Mouse (Mus musculus): Measurements from ENCODE around the gene Thsd4.
A peak's percentile ranks its signal among the peaks of the same experiment; 100 is the strongest.

Gene Thsd4

DNA sequence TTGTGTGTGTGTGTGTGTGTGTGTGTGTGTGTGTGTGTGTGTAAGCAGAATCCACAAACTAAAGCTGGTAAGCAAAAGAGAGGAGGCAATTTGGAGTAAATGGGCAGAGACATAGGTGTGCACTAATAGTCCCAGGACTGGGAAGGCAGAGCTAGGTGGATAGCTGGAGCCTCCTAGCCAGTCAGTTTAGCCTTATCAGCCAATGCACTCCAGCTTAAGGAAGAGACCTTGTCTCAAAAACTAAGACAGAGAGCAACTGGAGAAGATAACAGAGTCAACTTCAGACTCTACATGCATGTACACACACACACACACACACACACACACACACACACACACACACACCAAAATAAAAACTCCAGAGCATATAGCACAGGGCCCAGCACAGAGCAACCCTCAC, 271.4 kb downstream of the Thsd4 start:
- DNase-seq: no peak

DNA sequence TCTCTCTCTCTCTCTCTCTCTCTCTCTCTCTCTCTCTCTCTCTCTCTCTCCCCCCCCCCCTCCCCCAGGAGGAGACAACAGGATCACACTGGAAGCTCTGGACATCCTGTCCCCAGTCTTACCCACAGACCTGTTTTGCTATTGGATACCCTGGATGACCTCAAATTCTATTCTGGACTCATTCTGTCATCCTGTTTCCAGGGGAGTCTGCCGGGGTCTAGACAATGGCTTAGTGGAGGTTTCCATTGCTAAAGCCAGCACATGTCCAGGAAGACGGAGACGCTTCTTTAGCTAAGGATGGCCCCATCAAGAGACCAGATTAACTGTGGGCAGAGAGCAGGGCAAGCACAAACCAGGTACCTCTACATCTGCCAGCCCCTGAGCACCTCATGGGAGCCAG, 273.8 kb downstream of the Thsd4 start:
- DNase-seq: no peak

DNA sequence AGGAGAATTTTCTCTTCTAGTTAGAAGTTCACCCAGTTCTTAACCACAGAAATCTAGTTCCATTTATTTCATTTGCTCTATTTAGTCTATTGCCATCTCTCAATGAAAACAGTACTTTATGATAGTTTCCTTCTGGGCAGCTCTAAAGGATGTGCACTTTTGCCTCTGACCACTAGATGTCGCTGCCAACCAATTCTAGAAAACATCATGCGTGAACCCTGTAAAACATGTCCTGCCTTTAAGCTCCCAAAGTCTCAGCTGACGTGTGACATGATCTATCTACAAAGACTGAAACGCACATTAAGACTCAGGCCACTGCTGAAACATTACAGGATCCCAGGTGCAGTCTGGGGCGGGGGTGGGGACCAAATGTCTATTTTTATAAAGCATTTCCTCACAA, 276.9 kb downstream of the Thsd4 start:
- DNase-seq: peak; percentile 83

DNA sequence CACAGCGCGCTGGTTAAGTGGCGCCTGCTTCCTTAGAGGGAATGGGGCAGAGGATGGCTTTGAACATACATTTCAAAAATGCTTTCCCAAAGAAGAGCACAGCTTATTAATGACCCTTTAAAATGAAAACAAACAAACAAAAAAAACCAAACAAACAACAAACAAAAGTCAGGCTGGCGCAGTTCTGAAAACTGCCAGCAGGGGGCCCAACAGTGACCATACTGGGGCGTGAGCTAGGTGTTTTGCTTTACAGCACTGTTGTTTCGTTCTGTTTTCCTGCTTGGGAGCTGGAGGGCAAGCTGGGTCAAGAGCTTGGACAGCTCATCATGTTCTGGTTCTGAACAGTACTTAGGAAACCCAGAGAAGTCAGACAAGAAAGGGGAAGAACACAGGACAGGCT, 278.3 kb downstream of the Thsd4 start:
- peak; percentile 40 for DNase-seq

DNA sequence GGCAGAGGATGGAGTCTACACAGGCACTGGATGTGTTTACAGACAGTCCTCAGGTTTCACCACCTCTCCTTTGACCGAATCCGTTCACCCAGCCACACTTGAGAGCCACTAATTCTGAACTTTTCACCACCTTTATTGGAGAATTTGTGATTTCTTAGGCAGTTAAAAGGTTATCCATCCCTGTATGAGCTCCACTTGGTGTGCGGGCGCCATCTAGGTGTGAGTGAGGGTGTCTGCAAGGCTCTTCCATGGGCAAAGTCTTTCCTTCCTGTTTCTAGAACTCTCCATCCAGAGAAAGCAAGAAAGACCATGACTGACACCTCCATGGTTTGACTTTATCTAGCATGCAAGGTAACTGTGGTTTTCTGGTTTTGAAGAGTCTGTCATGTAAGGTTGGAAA, 284.2 kb downstream of the Thsd4 start:
- peak; percentile 66 for DNase-seq

DNA sequence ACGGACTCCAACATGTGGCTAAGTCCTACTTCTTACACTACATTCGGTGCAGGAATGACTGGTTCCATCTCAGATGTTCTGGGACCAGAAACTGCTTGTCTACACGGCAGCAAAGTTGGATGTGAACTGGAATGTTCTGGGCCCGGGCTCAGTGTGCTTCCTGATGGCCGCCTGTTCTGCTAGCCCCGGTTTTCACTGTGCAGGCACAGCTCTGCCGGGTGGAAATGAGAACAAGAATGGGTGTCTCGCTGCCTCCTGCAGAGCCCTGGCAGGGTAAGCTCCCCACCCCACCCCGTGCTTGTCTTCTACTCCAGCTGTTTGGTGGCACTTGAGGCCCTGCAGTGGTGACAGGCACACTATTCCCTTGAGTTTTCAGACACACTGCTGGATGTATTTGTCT, 285.7 kb downstream of the Thsd4 start:
- DNase-seq: no peak

DNA sequence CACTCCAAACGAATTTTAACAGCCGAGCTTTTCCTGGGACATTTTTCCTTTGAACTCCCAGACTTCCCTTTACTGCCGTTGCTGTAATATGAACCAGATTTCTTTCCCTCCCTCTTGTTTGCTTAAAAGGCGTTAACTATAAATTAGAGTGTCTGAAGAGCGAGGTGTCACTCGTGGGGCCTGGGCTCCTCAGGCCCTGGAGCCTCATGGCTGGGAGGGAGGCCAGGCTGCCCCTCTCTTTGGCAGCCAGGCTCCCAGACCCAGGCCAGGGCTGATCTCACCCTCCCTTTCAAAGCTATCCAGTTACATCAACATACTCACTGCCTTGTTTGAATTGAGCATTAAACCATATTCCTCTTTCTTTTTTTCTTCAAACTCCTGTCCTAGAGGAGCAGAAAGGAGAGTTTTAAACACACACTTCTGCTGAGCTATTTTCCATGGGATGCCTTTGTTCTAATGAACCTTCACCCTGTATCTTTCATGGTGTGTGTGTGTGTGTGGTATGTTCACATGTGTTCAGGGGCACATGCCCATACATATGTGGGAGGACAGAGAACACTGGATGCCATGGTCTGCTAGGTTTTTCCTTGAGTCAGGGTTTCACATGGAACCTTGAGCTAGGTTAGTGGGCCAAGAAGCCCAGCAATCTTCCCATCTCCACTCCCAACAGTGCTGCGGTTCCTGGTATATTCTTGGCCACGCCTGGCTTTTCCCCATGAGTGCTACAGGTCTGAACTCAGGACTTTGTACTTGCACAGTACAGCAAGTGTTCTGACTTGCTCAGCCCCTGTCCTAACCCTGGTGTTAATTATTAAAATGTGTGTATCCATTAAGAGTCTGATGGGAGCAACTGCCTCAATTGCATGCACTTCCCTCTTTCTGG, 287.4 kb downstream of the Thsd4 start:
- no peak for DNase-seq

DNA sequence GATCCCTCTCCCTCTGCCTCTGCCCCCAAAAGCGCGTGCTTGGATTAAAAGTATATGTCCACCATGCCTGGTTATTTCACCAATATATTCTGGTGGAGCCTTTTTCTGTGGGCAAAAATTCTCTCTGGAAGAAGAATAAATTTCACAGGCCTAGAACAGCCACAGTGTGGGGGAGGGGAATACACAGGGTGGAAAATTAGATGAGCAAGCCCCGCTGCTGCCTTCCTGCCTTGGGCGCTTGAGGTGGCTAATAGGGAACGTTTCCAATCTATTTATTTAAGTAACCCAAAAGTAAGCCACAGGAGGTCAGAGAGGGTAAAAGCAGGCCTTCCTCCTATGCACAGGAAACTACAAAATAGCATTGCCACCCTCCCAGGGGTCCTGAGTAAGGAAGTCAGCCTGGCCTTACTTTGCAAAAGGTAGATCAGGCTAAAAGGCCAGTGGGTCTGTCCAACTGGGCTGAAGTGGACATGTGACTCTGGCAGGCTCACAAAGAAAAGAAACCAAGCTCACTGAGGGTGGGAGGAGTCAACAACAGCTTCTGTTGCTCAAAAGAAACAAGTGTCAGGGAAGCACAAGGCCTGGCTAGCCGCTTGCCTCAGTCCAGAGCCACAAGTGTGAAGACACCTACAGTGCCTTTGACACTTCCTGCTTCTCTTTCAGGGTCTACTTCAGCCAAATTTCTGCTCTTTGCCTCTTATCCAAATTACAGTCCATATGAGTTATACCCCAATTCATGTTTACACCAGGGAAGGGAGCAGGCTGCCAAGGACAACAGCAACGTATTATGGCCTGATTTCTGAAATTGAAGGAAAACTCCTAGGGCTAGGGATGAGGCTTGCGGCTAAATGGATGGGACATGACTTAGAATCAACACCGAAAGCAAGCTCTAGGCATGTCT, 289.6 kb downstream of the Thsd4 start:
- peak; percentile 43 for DNase-seq

DNA sequence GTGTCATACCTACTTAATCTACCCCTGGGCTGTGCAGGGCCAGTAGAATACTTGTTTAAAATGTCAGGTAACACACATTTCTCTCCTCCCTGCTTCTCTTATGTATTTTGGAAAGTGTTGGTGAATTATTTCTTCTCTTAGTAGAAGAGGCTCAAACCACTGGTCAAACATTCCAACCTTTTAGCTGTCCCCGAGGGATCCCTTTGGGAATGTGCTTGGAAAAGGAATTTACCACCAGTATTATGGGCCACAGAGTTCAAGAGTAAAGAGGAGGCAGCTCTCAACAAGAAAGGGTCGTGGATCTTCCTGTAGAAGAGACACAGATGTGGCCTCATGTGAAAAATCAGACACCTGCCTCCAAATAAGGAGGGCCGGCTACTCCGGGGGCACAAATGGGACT, 292.4 kb downstream of the Thsd4 start:
- no peak for DNase-seq

DNA sequence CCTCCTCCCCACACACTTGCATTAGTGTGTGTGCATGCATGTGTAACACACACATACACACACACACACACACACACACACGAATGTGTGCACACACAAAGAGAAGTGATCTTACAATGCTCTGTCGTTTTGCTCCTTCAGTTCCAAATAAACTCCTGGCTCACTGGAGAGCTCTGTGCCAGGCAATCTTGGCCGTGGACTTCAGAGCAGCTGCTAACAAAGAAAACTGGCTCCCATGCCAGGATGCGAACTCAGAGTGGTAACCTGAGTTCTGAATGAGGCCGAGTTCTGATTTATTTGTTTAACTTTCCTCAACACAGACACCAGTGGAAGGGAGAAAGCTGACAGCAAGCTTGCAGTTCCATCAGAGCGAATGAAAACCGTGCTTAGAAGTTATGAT, 294.1 kb downstream of the Thsd4 start:
- no peak for DNase-seq

DNA sequence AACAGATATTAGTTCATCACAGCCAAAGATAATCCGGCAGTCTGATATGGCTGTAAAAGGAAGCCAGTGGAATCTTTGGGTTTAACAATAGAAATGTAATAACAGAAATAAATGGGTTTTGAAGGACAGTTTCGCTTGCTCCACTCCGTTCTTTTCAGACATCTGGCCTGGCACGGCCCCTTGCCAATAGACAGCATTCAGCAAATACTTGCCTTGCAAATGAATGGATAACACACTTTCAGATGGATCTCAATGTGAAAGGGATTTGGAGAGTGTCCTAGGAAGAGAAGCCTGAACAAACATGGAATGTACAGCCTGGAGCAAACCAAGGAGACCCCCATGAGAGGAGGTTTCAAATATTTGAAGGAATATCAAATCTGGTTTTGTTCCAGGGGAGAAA, 295.2 kb downstream of the Thsd4 start:
- DNase-seq: no peak

DNA sequence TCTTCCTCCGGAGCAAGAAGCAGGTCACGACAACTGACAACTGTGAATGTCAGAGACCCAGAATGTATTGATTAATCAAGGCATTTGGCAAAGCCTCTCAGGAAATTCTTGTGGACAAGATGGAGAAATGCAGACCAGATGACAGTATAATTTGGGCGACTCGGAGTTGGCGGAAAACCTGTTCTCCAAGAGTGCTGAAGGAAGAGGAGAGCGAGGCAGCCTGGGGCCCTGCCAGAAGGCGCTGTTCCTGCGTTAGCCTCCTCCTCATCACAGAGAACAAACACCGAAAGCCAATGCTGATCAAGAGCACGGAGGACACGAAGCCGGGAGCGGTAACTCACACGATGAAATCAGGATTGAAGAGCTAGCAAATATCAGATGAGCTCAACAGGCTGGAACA, 295.7 kb downstream of the Thsd4 start:
- no peak for DNase-seq

DNA sequence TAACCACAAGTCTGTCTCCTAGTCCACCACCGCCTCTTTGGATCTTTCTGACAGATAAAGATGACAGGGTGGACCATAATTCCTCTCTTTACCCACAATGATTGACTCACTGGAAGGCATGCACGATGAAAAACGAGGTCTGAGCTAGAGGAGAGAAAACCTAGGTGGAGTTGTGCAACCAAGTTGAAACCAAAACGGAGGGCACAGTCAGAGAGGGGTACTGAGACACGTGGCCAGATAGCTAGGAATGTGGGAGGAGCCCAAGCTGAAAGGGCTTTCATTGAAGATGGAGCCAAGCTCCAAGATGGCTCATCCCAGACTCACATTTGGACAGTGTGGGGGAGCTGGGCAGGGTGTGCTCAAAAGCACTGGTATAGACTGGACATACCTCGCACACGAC, 296.4 kb downstream of the Thsd4 start:
- no peak for DNase-seq

DNA sequence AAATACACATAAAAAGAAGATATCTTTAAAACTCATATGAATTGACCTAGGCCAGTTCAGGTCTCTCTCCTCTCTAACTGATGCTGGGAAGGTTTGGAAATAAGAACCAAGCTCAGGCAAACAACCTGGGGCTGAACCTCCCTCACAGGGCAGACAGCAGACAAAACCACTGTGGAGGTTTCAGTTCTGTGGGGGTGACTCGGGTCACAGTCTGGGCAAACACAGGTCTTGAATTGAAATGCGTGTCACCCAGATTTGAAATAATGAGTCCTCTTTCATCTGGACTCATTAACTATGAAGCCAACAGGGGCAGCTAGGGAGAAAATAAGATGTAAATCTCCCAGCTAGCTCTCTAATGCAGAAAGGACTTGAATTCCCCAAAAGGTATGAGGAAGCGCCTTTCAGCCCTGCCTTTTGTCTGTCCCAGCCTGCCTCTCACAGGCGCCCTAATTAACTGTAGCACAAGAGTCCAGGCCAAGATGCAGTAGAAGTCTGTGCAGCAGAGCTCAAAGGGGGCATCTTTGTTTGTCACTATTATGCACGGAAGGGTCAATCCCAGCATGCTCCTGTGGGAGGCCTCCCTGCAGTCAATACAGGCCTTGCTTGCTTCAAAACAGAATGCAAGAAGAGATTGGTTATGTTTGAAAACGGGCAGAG, 297.7 kb downstream of the Thsd4 start:
- peak; percentile 73 for DNase-seq

DNA sequence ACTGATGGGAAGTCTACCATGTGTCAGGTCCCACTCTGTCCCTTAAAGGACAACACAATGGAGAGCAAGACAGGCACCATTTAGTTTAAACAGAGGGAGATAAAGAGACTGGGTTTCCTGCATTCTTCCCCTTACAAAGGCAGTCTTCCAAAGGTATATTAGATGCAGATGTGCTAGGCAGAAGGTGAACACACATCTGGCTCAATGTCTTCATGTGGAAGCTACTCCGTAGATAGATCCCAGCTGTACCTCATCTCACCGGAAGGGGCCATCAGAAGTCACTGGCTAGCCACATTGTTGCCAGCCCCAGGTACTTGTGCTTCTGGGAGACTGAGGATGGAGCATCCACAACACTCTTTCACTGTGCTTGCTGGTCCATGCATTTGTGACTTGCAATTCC, 301.4 kb downstream of the Thsd4 start:
- no peak for DNase-seq

DNA sequence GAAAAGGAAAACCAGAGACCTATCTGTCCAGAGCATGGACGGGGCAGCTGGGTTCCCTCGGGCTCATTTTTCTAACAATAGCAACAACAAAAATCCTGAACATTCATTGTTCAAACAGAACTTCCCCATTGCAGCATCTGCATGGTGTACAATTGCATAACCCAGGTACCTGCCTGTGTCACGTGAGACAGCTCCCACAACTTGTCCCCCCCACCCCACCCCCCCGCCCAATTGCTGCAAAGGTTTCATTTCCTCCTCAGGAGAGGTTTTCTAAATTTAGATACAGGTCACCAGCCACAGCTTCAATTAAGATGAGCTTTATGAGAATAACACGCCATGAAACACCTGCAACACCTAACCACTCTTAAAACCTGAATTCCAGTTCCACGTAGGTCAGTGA, 303.4 kb downstream of the Thsd4 start:
- DNase-seq: no peak

DNA sequence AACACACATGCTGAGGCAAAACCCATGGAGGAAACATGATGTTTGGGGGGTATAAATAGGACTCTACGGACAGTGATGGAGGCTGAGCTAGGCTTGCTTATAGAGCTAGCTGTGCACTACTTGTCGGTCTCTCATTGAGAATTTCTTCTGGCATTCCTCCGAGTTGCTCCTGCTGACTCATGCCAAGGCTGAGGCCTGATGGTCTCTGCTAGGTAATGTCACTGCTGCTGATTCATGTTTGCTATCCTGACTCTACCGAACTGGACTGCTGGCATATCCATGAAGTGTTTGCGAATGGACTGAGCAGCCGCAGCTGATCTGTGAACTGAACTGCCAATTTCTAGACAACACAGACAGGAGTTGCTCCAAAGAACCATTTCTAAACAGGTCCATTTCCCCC, 305.8 kb downstream of the Thsd4 start:
- no peak for DNase-seq

DNA sequence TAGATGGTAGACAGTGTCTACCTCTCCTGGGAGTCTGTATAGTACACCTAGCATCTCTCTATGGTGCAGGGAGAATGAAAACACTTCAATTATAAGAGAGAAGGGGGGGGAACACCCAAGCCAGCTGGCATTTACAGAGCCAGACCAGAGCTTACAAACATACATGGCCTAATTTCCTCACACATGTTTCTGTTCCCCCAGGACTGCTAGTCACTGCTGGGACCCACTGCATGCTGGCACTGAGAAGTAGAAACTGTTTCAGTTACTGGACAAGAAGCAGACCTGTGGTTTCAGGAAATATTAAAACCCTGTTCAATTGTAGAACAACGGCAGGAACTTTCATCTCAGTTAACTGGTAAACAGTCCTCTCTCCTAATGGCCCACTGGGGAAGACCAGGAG, 308.7 kb downstream of the Thsd4 start:
- DNase-seq: no peak

DNA sequence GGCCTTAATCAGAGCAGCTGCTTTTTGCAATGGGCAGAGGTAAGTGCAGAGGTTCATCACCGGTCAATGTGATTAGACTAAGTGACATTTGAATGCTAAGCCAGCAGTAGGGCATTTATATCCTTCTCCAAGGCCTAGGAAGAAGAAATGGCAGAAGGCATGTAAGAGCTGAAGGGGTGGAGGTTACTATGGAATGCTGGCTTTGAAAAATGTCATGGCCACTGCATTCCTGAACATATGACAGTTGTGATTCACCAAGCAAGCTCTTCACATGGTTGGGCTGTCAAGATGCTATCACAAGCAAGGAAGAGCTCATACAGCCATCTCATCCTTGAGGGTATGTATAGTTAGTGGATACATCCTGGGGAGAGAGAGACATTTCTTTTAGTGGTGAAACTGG, 313.0 kb downstream of the Thsd4 start:
- no peak for DNase-seq

DNA sequence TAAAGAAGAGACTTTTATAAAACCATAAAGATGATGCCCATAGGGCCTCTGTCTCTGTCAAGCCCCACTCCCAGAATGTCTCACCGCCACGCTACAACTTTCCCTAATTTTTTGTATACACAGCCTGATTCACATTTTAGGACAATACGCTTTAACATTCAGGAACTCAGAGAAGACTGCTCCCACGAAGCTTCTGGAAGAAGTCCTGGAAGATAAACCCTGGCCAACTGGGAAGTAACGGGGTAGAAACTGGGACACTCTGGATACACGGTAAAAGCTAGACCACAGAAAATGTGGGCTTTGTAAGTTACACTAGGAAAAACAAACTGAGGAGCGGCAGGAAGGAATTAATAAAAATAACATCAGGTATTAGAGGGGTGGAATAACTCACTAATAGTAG, 318.7 kb downstream of the Thsd4 start:
- no peak for DNase-seq

DNA sequence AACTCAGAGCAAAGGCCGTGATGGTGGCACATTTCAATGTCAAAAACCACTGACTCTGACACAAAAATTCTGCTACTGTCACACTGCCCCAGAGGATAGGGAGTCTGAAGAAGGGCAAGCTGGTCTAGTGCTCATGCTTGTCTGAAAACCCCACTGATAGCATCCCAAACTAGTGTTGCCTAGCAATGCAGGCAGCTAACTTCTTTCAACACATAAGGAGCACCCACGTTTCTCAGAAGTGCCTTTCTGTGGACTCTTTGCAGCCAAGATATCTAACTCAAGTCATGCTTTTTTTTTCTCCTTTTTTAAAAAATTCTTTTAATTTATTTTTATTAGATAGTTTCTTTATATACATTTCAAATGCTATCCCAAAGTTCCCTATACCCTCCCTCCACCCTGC, 321.4 kb downstream of the Thsd4 start:
- no peak for DNase-seq

DNA sequence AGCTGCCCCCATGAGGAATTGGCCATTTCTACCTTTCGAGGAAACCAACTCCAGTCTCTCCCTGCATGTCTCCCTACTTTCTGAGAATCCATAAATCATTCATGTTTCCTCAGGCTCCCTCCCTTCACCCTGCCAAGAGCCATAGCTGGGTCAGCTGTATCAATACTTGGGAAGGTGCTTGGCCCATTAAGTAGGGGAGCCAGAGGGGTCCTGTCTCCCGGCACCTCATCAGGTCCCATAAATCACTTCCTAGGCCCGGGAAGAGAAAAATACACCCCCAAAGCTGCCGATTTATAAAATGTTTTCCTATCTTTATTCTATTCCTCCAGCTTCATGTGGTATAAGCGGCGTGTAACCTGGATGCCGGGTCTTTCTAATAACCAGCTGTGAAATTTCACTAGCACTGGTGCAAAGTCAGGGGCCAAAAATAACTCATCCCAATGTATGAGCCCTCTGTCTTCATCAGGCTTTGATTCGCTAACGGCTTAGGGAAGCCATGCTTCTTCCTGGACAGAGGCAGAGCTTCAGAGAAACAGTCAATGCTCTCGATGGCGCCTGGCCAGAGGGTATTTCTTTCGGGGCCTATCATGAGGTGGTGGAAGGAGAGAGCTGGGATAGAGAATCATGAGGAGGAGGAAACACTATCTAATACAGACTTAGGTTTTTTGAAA, 323.2 kb downstream of the Thsd4 start:
- DNase-seq: no peak

DNA sequence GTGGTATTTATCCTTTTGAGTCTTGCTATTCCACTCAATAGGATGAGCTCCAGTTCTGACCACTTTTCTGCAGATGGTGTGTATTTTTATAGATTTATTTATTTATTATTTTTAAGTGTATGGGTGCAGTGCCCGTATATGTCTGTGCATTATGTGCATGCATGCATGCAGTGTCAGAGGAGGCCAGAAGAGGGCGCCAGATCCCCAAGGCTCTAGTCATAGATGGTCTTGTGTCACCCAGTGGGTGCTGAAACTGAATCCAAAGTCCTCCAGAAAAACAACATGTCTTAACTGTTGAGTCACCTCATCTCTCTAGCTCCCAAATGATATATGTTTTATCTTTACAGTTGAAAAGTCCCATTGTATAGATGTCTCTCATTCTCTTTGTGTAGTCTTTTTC, 326.3 kb downstream of the Thsd4 start:
- peak; percentile 22 for DNase-seq

All from retina, postnatal 1 day (tissue).